Mouse (Mus musculus) CD4-positive, CD25-positive, alpha-beta regulatory T cell, adult 9 weeks (primary cell): ENCODE results near the gene Fcf1. TPM values are rescaled to one million over a fixed set of nuclear protein-coding genes. Genes with fewer than 3 reads are reported as not detected.

ENCODE experiments used
- polyA plus RNA-seq: library from polyadenylated mRNA; unstranded; fragments of 100-300 nt; shearing (Covaris generic); gene quantifications from one replicate; pipeline ENCODE4 v1.2.1, GENCODE M21; 2017

Fcf1 gene
- 163 TPM for polyA plus RNA-seq

DNA sequence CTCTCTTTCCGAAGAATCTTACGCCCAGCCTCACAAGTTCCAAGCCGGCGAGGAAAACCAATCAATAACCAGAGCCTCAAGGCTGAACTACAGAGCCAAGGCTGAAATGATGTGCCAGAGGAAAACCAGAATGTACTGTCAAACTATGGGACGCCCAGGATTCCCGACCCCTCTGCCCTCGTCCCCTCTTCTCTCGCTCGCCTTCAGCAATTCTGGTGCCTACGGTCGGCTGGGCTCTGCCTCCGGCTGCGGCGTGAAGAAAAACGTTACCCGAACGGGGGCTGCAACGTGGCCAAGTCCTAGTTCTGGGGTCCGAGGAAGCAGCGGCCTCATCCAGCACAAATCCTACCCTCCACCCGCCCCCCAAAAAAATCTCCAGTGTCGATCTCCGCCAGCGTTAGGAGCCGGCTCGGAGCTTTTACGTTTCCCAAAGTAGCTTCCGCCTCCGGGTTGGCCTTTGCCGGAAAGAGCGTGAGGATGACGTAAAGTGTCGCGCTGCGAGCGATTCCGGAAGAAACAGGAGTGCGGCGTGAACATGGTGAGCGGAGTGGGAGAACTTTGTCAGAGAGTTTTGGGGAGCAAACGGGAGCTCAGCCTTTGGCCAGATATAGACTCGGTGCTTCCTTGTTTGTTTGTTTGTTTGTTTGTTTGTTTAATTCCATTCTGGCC lies at the start of gene Fcf1, which contains the start of gene Arel1:
Gene Fcf1, plus strand, starts transcription at position 470 of the 669 bp plus-strand sequence.
Gene Arel1, minus strand, starts transcription at position 473 of the 669 bp plus-strand sequence.

GRCm38 (mm10) chr12:84996083-84996496 lies 25.4 kb downstream of the Fcf1 start, which contains the start of gene Ylpm1:
Gene Ylpm1, plus strand, starts transcription at chr12:84996321.

Other genes starting within 250 kb of the Fcf1 start
- 133 TPM for gene Npc2, start 197.7 kb upstream of the Fcf1 start, polyA plus RNA-seq
- gene Isca2, start 197.6 kb upstream of the Fcf1 start, polyA plus RNA-seq: 113 TPM
- gene Ltbp2, start 94.4 kb upstream of the Fcf1 start, polyA plus RNA-seq: 0.05 TPM
- 56.8 TPM for gene Arel1, start within 50 bp of the Fcf1 start, polyA plus RNA-seq
- 24.7 TPM for gene Ylpm1, start 25.4 kb downstream of the Fcf1 start, polyA plus RNA-seq
- gene Prox2, start 139.9 kb downstream of the Fcf1 start, polyA plus RNA-seq: 8.8 TPM
- gene Dlst, start 139.9 kb downstream of the Fcf1 start, polyA plus RNA-seq: 121 TPM
- gene Rps6kl1, start 180.4 kb downstream of the Fcf1 start, polyA plus RNA-seq: 2.4 TPM
- not detected for gene Pgf, start 206.9 kb downstream of the Fcf1 start, polyA plus RNA-seq
- gene Eif2b2, start 248.6 kb downstream of the Fcf1 start, polyA plus RNA-seq: 126 TPM